Mouse (Mus musculus) neutrophil, adult 83 days (primary cell): Measurements from ENCODE around the gene Slc38a8. TPM values are rescaled to one million over a fixed set of nuclear protein-coding genes. Genes with fewer than 3 reads are reported as not detected.

Experiments used
- total RNA-seq, 2 experiments: library from RNA; stranded (reverse); gene quantifications; one replicate each; pipeline ENCODE4 v1.2.4; 2023

Slc38a8 gene
- not detected for total RNA-seq

GRCm38 (mm10) chr8:119501598-119501997 lies at the start of gene Slc38a8:
Gene Slc38a8, minus strand, starts transcription at chr8:119501698.

GRCm38 (mm10) chr8:119446211-119446989 lies 55.1 kb downstream of the Slc38a8 start, which contains the start of gene Necab2:
Gene Necab2, plus strand, starts transcription at chr8:119446719.

GRCm38 (mm10) chr8:119433582-119434174 lies 67.8 kb downstream of the Slc38a8 start, which contains the start of gene Osgin1:
Gene Osgin1, plus strand, starts transcription at chr8:119434124.

Other genes starting within 250 kb of the Slc38a8 start
- 10 to 100 TPM; 54.1 to 60.7 TPM for gene Hsbp1, start 157.2 kb downstream of the Slc38a8 start, total RNA-seq
- 1 to 10 TPM; 7.8 to 7.9 TPM for gene Mlycd, start 106.8 kb downstream of the Slc38a8 start, total RNA-seq
- gene Osgin1, start 67.6 kb downstream of the Slc38a8 start, total RNA-seq: 100 to 1,000 TPM; 149 to 177 TPM
- 1 to 10 TPM in 1 of 2 experiments, under 1 TPM in 1; 0.99 to 1.5 TPM for gene Necab2, start 55.0 kb downstream of the Slc38a8 start, total RNA-seq
- 10 to 100 TPM; 44.8 to 46.8 TPM for gene Mbtps1, start 57.0 kb upstream of the Slc38a8 start, total RNA-seq
- 10 to 100 TPM; 32.4 to 32.8 TPM for gene Hsdl1, start 73.5 kb upstream of the Slc38a8 start, total RNA-seq
- gene Dnaaf1, start 73.5 kb upstream of the Slc38a8 start, total RNA-seq: under 1 TPM; 0.35 to 0.46 TPM
- 1 to 10 TPM; 9.0 TPM for gene Taf1c, start 103.5 kb upstream of the Slc38a8 start, total RNA-seq
- gene Adad2, start 111.0 kb upstream of the Slc38a8 start, total RNA-seq: not detected
- not detected for gene Kcng4, start 134.0 kb upstream of the Slc38a8 start, total RNA-seq
- gene Wfdc1, start 164.7 kb upstream of the Slc38a8 start, total RNA-seq: not detected
- under 1 TPM; 0.11 to 0.44 TPM for gene Atp2c2, start 198.3 kb upstream of the Slc38a8 start, total RNA-seq